Mouse (Mus musculus): ENCODE data around the gene Rnf113a2. TPM values are rescaled to one million over a fixed set of nuclear protein-coding genes. Genes with fewer than 3 reads are reported as not detected.

Gene Rnf113a2
- polyA plus RNA-seq (2012; rRNA removed), result 5.6 and 6.2 TPM in 2 replicates

DNA sequence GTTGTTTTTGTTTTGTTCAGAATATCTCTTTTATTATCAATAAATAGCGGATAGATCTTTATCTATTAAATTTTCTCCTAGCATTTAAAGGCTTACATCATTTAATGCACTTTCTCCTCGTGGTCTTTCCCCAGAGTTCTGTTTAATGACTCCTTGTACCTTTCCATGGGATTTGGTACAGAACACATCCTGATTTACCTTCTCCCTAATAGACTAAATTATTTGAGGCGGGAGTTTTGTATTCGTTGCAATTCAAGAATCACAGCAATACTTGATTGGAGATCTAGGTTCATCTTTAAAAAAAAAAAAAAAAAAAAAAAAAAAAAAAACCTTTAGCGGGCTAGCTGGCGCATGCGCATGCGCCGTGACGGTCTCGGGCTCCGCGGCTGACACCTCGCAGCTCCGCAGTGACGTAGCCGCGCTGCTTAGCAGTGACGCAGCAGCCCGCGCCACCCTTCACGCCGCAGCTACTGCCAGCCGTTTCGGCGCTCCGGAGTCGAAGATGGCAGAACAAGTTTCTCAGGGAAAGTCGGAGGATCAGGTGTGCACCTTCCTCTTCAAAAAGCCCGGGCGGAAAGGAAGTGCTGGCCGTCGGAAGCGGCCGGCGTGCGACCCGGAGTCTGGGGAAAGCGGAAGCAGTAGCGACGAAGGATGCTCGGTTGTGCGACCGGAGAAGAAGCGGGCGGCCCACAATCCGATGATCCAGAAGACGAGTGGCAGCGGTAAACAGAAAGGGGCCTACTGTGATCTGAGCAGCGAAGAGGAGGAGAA, at the start of gene Rnf113a2:
Rnf113a2 (plus strand) TSS at position 363 of the 771 bp plus-strand sequence.
- peak within 1 kb of the TSS; percentile 63 for H3K27ac ChIP-seq (ENCODE audit: insufficient read depth, low read depth, low read length)
- peak within 1 kb of the TSS; percentile 83 for H3K4me3 ChIP-seq (ENCODE audit: insufficient read depth, low read depth, low read length)
- WGBS, result 3% methylated on average over 50 of the region's 50 CpGs
- H3K4me1 ChIP-seq (ENCODE audit: control insufficient read depth, insufficient read depth, low read length), result no peaks in the 10 kb centered on the region
- TF ChIP-seq CTCF (conservative IDR thresholded peaks at IDR 0.05; ENCODE audit: insufficient read depth, insufficient read length, low read depth, low read length), result no peak
- peak; percentile 54 for TF ChIP-seq POLR2A (IDR thresholded peaks at IDR 0.05; ENCODE audit: low read depth, low read length)
- peak; percentile 91 for DNase-seq
- H3K36me3 ChIP-seq (ENCODE audit: control insufficient read depth, insufficient read depth, low read length), result no peaks in the 10 kb centered on the region
- no peaks in the 10 kb centered on the region for H3K27me3 ChIP-seq (replicated peaks; ENCODE audit: control insufficient read depth, insufficient read depth, low read length)

DNA sequence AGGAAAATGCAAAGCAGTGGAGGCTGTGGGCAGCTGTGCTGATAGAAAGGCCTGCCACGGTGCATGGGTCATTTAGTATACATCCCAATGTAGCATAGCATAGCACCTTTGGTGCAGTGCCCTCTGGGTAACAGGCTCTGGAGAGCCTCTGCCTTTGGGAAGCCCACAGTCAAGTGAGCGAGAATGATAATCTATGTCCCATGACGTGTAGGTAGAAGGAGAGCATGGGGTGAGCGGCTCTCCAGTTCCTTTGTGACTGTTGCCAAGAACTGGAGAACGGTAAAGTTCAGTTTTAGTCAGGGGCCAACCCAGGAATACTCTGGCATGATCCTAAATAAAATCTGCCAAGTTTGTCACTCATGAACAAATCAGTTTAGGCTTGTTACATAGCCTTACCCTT, 45.3 kb upstream of the Rnf113a2 start:
- 86% methylated on average over 5 of the region's 5 CpGs for WGBS

GRCm38 (mm10) chr12:84373831-84374481, 43.0 kb upstream of the Rnf113a2 start:
- H3K27me3 ChIP-seq (replicated peaks; ENCODE audit: control insufficient read depth, insufficient read depth, low read length), result no peaks in the 10 kb centered on the region
- no peak overlapping the region for H3K27ac ChIP-seq (ENCODE audit: insufficient read depth, low read depth, low read length)
- no peaks in the 10 kb centered on the region for H3K4me1 ChIP-seq (ENCODE audit: control insufficient read depth, insufficient read depth, low read length)
- peaks cover 2% of the 10 kb centered on the region for H3K36me3 ChIP-seq (ENCODE audit: control insufficient read depth, insufficient read depth, low read length)
- no peak overlapping the region for H3K4me3 ChIP-seq (ENCODE audit: insufficient read depth, low read depth, low read length)
- TF ChIP-seq CTCF (conservative IDR thresholded peaks at IDR 0.05; ENCODE audit: insufficient read depth, insufficient read length, low read depth, low read length) (no peak), POLR2A (IDR thresholded peaks at IDR 0.05; ENCODE audit: low read depth, low read length) (no peak)
- DNase-seq, result no peak
- 48% methylated on average over 6 of the region's 6 CpGs for WGBS

More for the DNA sequence above, 45.3 kb upstream of the Rnf113a2 start:
- H3K27me3 ChIP-seq (replicated peaks; ENCODE audit: control insufficient read depth, insufficient read depth, low read length), result no peaks in the 10 kb centered on the region
- no peak overlapping the region for H3K4me3 ChIP-seq (ENCODE audit: insufficient read depth, low read depth, low read length)
- H3K36me3 ChIP-seq (ENCODE audit: control insufficient read depth, insufficient read depth, low read length), result peaks cover 2% of the 10 kb centered on the region
- H3K27ac ChIP-seq (ENCODE audit: insufficient read depth, low read depth, low read length), result no peak overlapping the region
- TF ChIP-seq POLR2A (IDR thresholded peaks at IDR 0.05; ENCODE audit: low read depth, low read length) (no peak), CTCF (conservative IDR thresholded peaks at IDR 0.05; ENCODE audit: insufficient read depth, insufficient read length, low read depth, low read length) (no peak)
- no peaks in the 10 kb centered on the region for H3K4me1 ChIP-seq (ENCODE audit: control insufficient read depth, insufficient read depth, low read length)
- DNase-seq, result no peak

GRCm38 (mm10) chr12:84382369-84382768, 34.6 kb upstream of the Rnf113a2 start:
- H3K27me3 ChIP-seq (replicated peaks; ENCODE audit: control insufficient read depth, insufficient read depth, low read length), result no peaks in the 10 kb centered on the region
- H3K27ac ChIP-seq (ENCODE audit: insufficient read depth, low read depth, low read length), result no peak overlapping the region
- TF ChIP-seq POLR2A (IDR thresholded peaks at IDR 0.05; ENCODE audit: low read depth, low read length) (no peak), CTCF (conservative IDR thresholded peaks at IDR 0.05; ENCODE audit: insufficient read depth, insufficient read length, low read depth, low read length) (no peak)
- 88% methylated on average over 4 of the region's 4 CpGs for WGBS
- DNase-seq, result no peak
- H3K36me3 ChIP-seq (ENCODE audit: control insufficient read depth, insufficient read depth, low read length), result no peaks in the 10 kb centered on the region; the same call in none of the 2 replicates
- H3K4me1 ChIP-seq (ENCODE audit: control insufficient read depth, insufficient read depth, low read length), result peaks cover 14% of the 10 kb centered on the region; the same call in 1 of the 2 replicates
- H3K4me3 ChIP-seq (ENCODE audit: insufficient read depth, low read depth, low read length), result no peak overlapping the region

- 25% methylated on average over 5 of the region's 5 CpGs for WGBS
- peak; percentile 94 for DNase-seq
Measured at GRCm38 (mm10) chr12:84384644-84385081, 32.3 kb upstream of the Rnf113a2 start.

DNA sequence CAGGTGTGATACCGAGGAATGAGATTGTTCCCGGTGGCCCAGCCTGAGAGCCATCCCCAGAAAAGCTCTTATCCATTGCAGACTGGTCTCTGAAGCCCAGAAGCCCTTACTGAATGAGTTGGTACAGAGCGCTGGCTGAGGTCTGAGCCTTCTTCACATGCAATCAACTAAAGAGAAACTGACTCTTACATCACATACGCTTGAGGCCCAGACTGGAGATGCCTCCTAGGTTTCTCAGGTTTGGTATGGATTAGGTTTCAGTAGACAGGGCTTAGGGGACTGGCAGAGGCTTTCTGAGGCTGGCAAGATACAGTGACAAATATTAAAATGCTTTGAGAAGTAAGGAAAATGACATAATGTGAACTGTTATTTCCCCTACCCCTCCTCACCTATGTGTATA, 31.6 kb upstream of the Rnf113a2 start:
- Histone ChIP-seq H3K4me3 (ENCODE audit: insufficient read depth, low read depth, low read length) (no peak overlapping the region), H3K27me3 (replicated peaks; ENCODE audit: control insufficient read depth, insufficient read depth, low read length) (no peaks in the 10 kb centered on the region), H3K36me3 (ENCODE audit: control insufficient read depth, insufficient read depth, low read length) (no peaks in the 10 kb centered on the region; the same call in none of the 2 replicates), H3K27ac (ENCODE audit: insufficient read depth, low read depth, low read length) (peak overlapping the region; percentile 75), H3K4me1 (ENCODE audit: control insufficient read depth, insufficient read depth, low read length) (peaks cover 26% of the 10 kb centered on the region)
- TF ChIP-seq CTCF (conservative IDR thresholded peaks at IDR 0.05; ENCODE audit: insufficient read depth, insufficient read length, low read depth, low read length) (no peak), POLR2A (IDR thresholded peaks at IDR 0.05; ENCODE audit: low read depth, low read length) (no peak)
- 88% methylated on average over 4 of the region's 4 CpGs for WGBS
- no peak for DNase-seq

More at GRCm38 (mm10) chr12:84384644-84385081, 32.3 kb upstream of the Rnf113a2 start:
- H3K36me3 ChIP-seq (ENCODE audit: control insufficient read depth, insufficient read depth, low read length), result no peaks in the 10 kb centered on the region; the same call in none of the 2 replicates
- no peak for TF ChIP-seq POLR2A (IDR thresholded peaks at IDR 0.05; ENCODE audit: low read depth, low read length)
- TF ChIP-seq CTCF (conservative IDR thresholded peaks at IDR 0.05; ENCODE audit: insufficient read depth, insufficient read length, low read depth, low read length), result no peak
- no peak overlapping the region for H3K4me3 ChIP-seq (ENCODE audit: insufficient read depth, low read depth, low read length)
- peaks cover 26% of the 10 kb centered on the region for H3K4me1 ChIP-seq (ENCODE audit: control insufficient read depth, insufficient read depth, low read length)
- H3K27me3 ChIP-seq (replicated peaks; ENCODE audit: control insufficient read depth, insufficient read depth, low read length), result no peaks in the 10 kb centered on the region
- H3K27ac ChIP-seq (ENCODE audit: insufficient read depth, low read depth, low read length), result peak overlapping the region; percentile 75

- Histone ChIP-seq H3K36me3 (ENCODE audit: control insufficient read depth, insufficient read depth, low read length) (no peaks in the 10 kb centered on the region; the same call in none of the 2 replicates), H3K27me3 (replicated peaks; ENCODE audit: control insufficient read depth, insufficient read depth, low read length) (no peaks in the 10 kb centered on the region), H3K4me1 (ENCODE audit: control insufficient read depth, insufficient read depth, low read length) (peaks cover 26% of the 10 kb centered on the region), H3K27ac (ENCODE audit: insufficient read depth, low read depth, low read length) (peak overlapping the region; percentile 78), H3K4me3 (ENCODE audit: insufficient read depth, low read depth, low read length) (no peak overlapping the region)
- 37% methylated on average over 8 of the region's 8 CpGs for WGBS
- DNase-seq, result peak; percentile 75
- TF ChIP-seq CTCF (conservative IDR thresholded peaks at IDR 0.05; ENCODE audit: insufficient read depth, insufficient read length, low read depth, low read length) (no peak), POLR2A (IDR thresholded peaks at IDR 0.05; ENCODE audit: low read depth, low read length) (no peak)
Measured at GRCm38 (mm10) chr12:84388097-84388496, 28.9 kb upstream of the Rnf113a2 start.

Data from kidney, adult 2 months (tissue).